Mouse (Mus musculus): ENCODE measurements around the gene Amhr2. TPM values are rescaled to one million over a fixed set of nuclear protein-coding genes. Genes with fewer than 3 reads are reported as not detected.
A peak's percentile ranks its signal among the peaks of the same experiment; 100 is the strongest.

Gene Amhr2
- polyA plus RNA-seq, 1 experiment from 2014 or later: not detected

GRCm38 (mm10) chr15:102498322-102498721 is 53.2 kb downstream of the Amhr2 start:
- ATAC-seq (ENCODE audit: insufficient number of reproducible peaks, low FRiP score, low TSS enrichment, low read depth): no peak
- WGBS: 92% methylated on average over 3 of the region's 3 CpGs

GRCm38 (mm10) chr15:102499370-102499769 is 54.2 kb downstream of the Amhr2 start:
- peaks cover 49% of the 10 kb centered on the region for H3K36me3 ChIP-seq (ENCODE audit: control insufficient read depth, insufficient read depth, low read length)
- H3K4me3 ChIP-seq (ENCODE audit: low read depth, low read length): no peak overlapping the region
- WGBS: 79% methylated on average over 3 of the region's 3 CpGs
- H3K9me3 ChIP-seq (ENCODE audit: control insufficient read depth, low read length): no peaks in the 10 kb centered on the region
- H3K9ac ChIP-seq (ENCODE audit: low read length): no peak overlapping the region
- no peak overlapping the region for H3K4me2 ChIP-seq (ENCODE audit: low read depth, severe bottlenecking)
- no peak overlapping the region for H3K27ac ChIP-seq (replicated peaks; ENCODE audit: low read depth, low read length)
- DNase-seq (ENCODE audit: low spot score): no peak
- no peaks in the 10 kb centered on the region for H3K4me1 ChIP-seq (ENCODE audit: control insufficient read depth, insufficient read depth, low read length)
- no peak for ATAC-seq (ENCODE audit: insufficient number of reproducible peaks, low FRiP score, low TSS enrichment, low read depth)
- no peaks in the 10 kb centered on the region for H3K27me3 ChIP-seq (ENCODE audit: control insufficient read depth, insufficient read depth, low read length)

More at GRCm38 (mm10) chr15:102498322-102498721, 53.2 kb downstream of the Amhr2 start:
- no peak overlapping the region for H3K9ac ChIP-seq (ENCODE audit: low read length)
- peaks cover 48% of the 10 kb centered on the region for H3K36me3 ChIP-seq (ENCODE audit: control insufficient read depth, insufficient read depth, low read length)
- H3K4me3 ChIP-seq (ENCODE audit: low read depth, low read length): no peak overlapping the region
- no peak overlapping the region for H3K27ac ChIP-seq (replicated peaks; ENCODE audit: low read depth, low read length)
- no peaks in the 10 kb centered on the region for H3K27me3 ChIP-seq (ENCODE audit: control insufficient read depth, insufficient read depth, low read length)
- H3K9me3 ChIP-seq (ENCODE audit: control insufficient read depth, low read length): no peaks in the 10 kb centered on the region
- no peak for DNase-seq (ENCODE audit: low spot score)
- no peak overlapping the region for H3K4me2 ChIP-seq (ENCODE audit: low read depth, severe bottlenecking)
- H3K4me1 ChIP-seq (ENCODE audit: control insufficient read depth, insufficient read depth, low read length): no peaks in the 10 kb centered on the region

- DNase-seq (ENCODE audit: low spot score) (no peak), ATAC-seq (ENCODE audit: insufficient number of reproducible peaks, low FRiP score, low TSS enrichment, low read depth) (no peak)
- no peaks in the 10 kb centered on the region for H3K4me1 ChIP-seq (ENCODE audit: control insufficient read depth, insufficient read depth, low read length)
- H3K9me3 ChIP-seq (ENCODE audit: control insufficient read depth, low read length): no peaks in the 10 kb centered on the region
- H3K4me3 ChIP-seq (ENCODE audit: low read depth, low read length): no peak overlapping the region
- H3K4me2 ChIP-seq (ENCODE audit: low read depth, severe bottlenecking): no peak overlapping the region
- 91% methylated on average over 6 of the region's 6 CpGs for WGBS
- no peaks in the 10 kb centered on the region for H3K27me3 ChIP-seq (ENCODE audit: control insufficient read depth, insufficient read depth, low read length)
- no peak overlapping the region for H3K9ac ChIP-seq (ENCODE audit: low read length)
- peaks cover 50% of the 10 kb centered on the region for H3K36me3 ChIP-seq (ENCODE audit: control insufficient read depth, insufficient read depth, low read length)
- no peak overlapping the region for H3K27ac ChIP-seq (replicated peaks; ENCODE audit: low read depth, low read length)
Measured at GRCm38 (mm10) chr15:102499851-102500250, 54.7 kb downstream of the Amhr2 start.

- Histone ChIP-seq H3K4me2 (ENCODE audit: low read depth, severe bottlenecking) (no peak overlapping the region), H3K4me1 (ENCODE audit: control insufficient read depth, insufficient read depth, low read length) (no peaks in the 10 kb centered on the region), H3K36me3 (ENCODE audit: control insufficient read depth, insufficient read depth, low read length) (peaks cover 50% of the 10 kb centered on the region), H3K4me3 (ENCODE audit: low read depth, low read length) (no peak overlapping the region), H3K27ac (replicated peaks; ENCODE audit: low read depth, low read length) (no peak overlapping the region), H3K9me3 (ENCODE audit: control insufficient read depth, low read length) (no peaks in the 10 kb centered on the region), H3K27me3 (ENCODE audit: control insufficient read depth, insufficient read depth, low read length) (no peaks in the 10 kb centered on the region), H3K9ac (ENCODE audit: low read length) (no peak overlapping the region)
- WGBS: 90% methylated on average over 5 of the region's 5 CpGs
- no peak for ATAC-seq (ENCODE audit: insufficient number of reproducible peaks, low FRiP score, low TSS enrichment, low read depth)
- DNase-seq (ENCODE audit: low spot score): no peak
Measured at GRCm38 (mm10) chr15:102500479-102500878, 55.3 kb downstream of the Amhr2 start.

GRCm38 (mm10) chr15:102501084-102501814 is 56.1 kb downstream of the Amhr2 start:
- H3K4me3 ChIP-seq (ENCODE audit: low read depth, low read length): no peak overlapping the region
- DNase-seq (ENCODE audit: low spot score) (no peak), ATAC-seq (ENCODE audit: insufficient number of reproducible peaks, low FRiP score, low TSS enrichment, low read depth) (0 out of 2 replicates have a peak, but pooled peaks have one; percentile 17)
- no peaks in the 10 kb centered on the region for H3K9me3 ChIP-seq (ENCODE audit: control insufficient read depth, low read length)
- H3K27ac ChIP-seq (replicated peaks; ENCODE audit: low read depth, low read length): no peak overlapping the region
- H3K9ac ChIP-seq (ENCODE audit: low read length): no peak overlapping the region
- 87% methylated on average over 19 of the region's 19 CpGs for WGBS
- H3K4me2 ChIP-seq (ENCODE audit: low read depth, severe bottlenecking): no peak overlapping the region
- H3K4me1 ChIP-seq (ENCODE audit: control insufficient read depth, insufficient read depth, low read length): no peaks in the 10 kb centered on the region
- peaks cover 47% of the 10 kb centered on the region for H3K36me3 ChIP-seq (ENCODE audit: control insufficient read depth, insufficient read depth, low read length)
- H3K27me3 ChIP-seq (ENCODE audit: control insufficient read depth, insufficient read depth, low read length): no peaks in the 10 kb centered on the region

GRCm38 (mm10) chr15:102502254-102502840 is 57.2 kb downstream of the Amhr2 start:
- Histone ChIP-seq H3K27me3 (ENCODE audit: control insufficient read depth, insufficient read depth, low read length) (no peaks in the 10 kb centered on the region), H3K4me3 (ENCODE audit: low read depth, low read length) (no peak overlapping the region), H3K4me1 (ENCODE audit: control insufficient read depth, insufficient read depth, low read length) (no peaks in the 10 kb centered on the region), H3K9ac (ENCODE audit: low read length) (no peak overlapping the region), H3K9me3 (ENCODE audit: control insufficient read depth, low read length) (no peaks in the 10 kb centered on the region), H3K27ac (replicated peaks; ENCODE audit: low read depth, low read length) (no peak overlapping the region), H3K36me3 (ENCODE audit: control insufficient read depth, insufficient read depth, low read length) (peaks cover 41% of the 10 kb centered on the region), H3K4me2 (ENCODE audit: low read depth, severe bottlenecking) (no peak overlapping the region)
- WGBS: 84% methylated on average over 9 of the region's 9 CpGs
- DNase-seq (ENCODE audit: low spot score): no peak
- no peak for ATAC-seq (ENCODE audit: insufficient number of reproducible peaks, low FRiP score, low TSS enrichment, low read depth)

GRCm38 (mm10) chr15:102503447-102503846 is 58.3 kb downstream of the Amhr2 start, which contains the start of gene Gm10337:
TSS of gene Gm10337 (plus strand) at chr15:102503722.
- Histone ChIP-seq H3K36me3 (ENCODE audit: control insufficient read depth, insufficient read depth, low read length) (peaks cover 38% of the 10 kb centered on the region), H3K27ac (replicated peaks; ENCODE audit: low read depth, low read length) (no peak within 1 kb of the TSS), H3K9ac (ENCODE audit: low read length) (no peak within 1 kb of the TSS), H3K27me3 (ENCODE audit: control insufficient read depth, insufficient read depth, low read length) (no peaks in the 10 kb centered on the region), H3K4me2 (ENCODE audit: low read depth, severe bottlenecking) (no peak within 1 kb of the TSS; the same call in 1 of the 2 replicates), H3K4me3 (ENCODE audit: low read depth, low read length) (no peak within 1 kb of the TSS), H3K9me3 (ENCODE audit: control insufficient read depth, low read length) (no peaks in the 10 kb centered on the region), H3K4me1 (ENCODE audit: control insufficient read depth, insufficient read depth, low read length) (no peaks in the 10 kb centered on the region)
- 90% methylated on average over 1 of the region's 1 CpGs for WGBS
- no peak for ATAC-seq (ENCODE audit: insufficient number of reproducible peaks, low FRiP score, low TSS enrichment, low read depth)
- no peak for DNase-seq (ENCODE audit: low spot score)

Measured in limb, embryonic 11.5 days (tissue).